Mouse (Mus musculus) heart, postnatal 4 days (tissue): ENCODE measurements around the gene Madd. TPM values are rescaled to one million over a fixed set of nuclear protein-coding genes. Genes with fewer than 3 reads are reported as not detected.
A peak's percentile ranks its signal among the peaks of the same experiment; 100 is the strongest.
"Not testable (repeated sequence)": the region's sequence is repeated elsewhere in the genome, so short reads cannot be mapped to it uniquely, and the experiment has no call there.

Experiments
- DNase-seq: peaks from one replicate; pipeline ENCODE4 v3.0.0; 2021
- total RNA-seq, 2 experiments: library from RNA; stranded (reverse); gene quantifications; 2 replicates each; pipeline ENCODE4 v1.2.3; 2021

Madd gene
- total RNA-seq, 2 experiments from 2014 or later = 5.2 to 5.5 TPM

DNA sequence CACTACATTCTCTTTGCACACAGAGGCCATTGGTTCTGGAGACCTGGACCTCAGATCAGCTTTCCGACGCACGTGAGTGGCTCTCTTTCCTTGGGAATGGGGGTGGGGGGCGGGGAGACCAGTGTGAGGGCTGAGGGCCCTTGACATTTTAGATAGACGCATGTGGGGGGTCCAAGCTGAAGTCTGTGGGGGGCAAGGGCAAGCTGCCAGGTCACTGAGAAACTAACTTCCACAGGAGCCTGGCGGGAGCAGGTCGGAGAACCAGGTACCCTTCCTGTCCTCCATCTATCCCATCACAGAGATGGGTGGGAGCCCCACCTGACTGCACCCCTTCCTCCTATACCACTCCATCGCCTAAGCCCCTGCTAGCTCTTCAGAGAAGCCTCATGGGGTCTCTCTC lies 62.1 kb downstream of the Madd start:
- DNase-seq = no peak

DNA sequence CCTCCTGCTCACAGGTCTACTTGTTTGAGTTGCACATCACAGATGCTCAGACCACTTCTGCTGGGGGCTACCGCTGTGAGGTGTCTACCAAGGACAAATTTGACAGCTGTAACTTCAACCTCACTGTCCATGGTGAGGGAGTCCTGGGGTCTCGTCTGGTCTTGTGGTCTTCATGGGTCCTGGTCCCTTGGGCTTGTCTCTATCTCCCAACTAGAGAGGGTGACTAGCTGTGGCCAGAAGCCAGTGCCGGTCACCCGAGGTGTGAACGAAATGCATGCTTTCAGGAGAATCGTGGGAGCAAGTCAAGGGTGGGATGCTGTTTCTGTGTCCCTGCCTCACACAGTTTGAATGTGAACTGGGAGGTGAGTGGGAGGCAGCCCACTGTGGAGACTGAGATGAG lies 62.6 kb downstream of the Madd start:
- no peak for DNase-seq

DNA sequence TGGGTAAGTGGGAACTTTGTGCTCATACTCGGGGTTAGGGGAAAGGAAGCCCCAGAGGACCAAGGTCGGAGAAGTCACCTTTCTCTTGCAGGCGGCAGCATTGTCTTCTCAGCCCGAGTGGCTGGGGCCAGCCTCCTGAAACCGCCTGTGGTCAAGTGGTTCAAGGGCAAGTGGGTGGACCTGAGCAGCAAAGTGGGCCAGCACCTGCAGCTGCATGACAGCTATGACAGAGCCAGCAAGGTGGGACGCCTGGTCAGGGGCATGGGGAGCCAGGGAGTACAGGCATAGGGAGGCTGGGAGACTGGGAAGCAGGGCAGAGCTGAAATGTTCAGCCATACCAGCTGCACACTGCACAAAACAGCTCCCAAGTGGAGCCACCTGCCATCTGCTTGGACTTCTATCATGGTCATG lies 63.4 kb downstream of the Madd start:
- DNase-seq = no peak

DNA sequence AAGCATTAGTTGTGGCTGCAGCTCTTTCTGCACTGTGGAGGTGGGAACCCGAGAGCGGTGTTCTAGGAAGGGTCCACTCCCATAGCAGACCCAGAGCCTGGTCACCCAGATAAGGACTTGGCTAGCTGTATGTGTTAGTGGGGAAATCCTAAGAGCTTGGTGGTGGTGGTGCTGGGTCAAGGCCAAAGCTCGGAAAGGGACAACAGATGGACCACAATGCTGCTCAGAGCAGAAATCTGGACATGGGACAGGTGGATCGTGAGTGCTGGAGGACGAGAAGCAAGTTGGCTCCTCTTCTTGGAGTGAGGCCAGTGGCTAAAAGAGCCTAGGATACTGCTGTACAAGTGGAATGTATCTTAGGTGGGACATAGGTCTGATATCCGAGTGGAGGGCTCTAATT lies 64.1 kb downstream of the Madd start:
- peak; percentile 62 for DNase-seq

DNA sequence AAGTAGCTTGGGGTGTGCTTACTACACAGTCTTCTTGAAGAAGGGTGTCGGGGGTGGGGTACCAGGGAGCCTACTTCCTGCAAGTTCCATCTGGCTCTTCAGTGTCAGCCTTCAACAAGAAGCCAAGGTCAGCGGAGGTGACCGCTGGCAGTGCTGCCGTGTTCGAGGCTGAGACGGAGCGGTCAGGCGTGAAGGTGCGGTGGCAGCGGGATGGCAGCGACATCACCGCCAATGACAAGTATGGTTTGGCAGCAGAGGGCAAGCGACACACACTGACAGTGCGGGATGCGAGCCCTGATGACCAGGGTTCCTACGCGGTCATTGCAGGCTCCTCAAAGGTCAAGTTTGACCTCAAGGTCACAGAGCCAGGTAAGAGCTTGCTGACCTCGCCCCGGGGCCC lies 64.6 kb downstream of the Madd start:
- no peak for DNase-seq

DNA sequence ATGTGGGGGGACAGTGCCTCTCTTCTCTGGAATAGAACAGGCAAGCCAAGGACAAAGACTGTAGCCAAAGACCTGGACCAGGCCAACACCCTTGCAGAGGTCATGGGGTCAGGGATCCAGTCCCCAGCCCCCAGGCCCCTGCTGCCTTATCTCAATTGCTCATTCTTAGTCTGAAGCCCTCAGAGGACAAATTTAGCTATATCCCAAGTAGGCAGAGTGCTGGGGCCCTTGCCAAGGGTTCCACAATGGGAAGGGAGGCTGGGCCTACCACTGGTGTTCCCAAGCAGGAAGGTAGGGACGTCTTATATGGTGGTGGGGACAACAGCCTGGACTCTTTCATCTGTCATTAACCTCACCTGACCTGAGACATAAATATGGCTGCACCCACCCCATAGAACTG lies 65.0 kb downstream of the Madd start:
- DNase-seq = peak; percentile 85

DNA sequence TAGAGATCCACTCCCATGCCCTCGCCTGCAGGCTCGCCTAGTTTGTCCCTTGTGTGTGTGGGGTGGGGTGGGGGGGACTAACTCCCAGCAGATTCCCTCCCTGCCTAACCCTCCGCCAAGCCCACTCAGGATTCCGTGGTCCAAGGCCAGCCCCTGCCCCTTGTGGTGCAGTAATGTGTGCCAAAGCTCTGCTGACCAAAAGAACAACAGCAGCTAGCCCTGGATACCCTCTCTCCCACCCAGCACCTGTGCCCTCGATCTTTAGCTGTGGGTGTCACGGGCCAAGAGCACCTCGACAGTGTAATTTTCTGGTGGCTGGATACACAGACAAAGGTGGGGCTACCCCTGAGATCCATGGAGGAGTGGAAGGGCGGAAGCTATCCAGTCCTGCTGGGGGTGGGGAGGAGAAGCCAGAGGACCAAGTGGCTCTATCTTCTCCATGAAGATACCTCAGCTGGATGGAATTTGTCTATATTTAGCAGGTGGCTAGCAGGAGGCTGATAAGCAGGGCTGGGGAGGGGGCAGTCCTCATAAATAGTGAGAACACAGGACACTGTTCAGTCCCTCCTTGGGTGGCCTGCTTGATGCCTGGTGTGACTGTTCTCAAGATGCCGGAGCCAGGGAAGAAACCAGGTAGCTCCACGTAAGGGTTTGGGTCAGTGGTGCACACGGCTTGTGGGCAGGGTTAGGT lies 65.9 kb downstream of the Madd start, which contains the start of gene Mybpc3:
TSS of gene Mybpc3 (plus strand) at position 560 of the 691 bp plus-strand sequence.
- peak; percentile 69 for DNase-seq

DNA sequence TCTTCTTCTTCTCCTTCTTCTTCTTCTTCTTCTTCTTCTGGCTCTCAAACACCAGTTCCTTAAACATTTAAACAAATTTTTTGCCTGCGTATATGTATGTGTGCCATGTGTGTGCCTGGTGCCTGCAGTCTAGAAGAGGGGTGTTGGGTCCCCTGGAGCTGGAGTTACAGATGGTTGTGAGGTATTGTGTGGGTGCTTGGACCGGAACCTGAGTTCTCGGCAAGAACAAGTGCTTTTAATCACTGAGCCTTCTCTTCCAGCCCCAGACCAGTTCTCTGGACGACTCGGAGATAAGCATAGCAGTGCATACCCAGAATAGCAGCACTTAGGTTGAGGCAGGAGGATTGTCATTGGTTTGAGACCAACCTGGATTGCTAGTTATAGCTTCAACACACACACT lies 66.8 kb downstream of the Madd start:
- no peak for DNase-seq

DNA sequence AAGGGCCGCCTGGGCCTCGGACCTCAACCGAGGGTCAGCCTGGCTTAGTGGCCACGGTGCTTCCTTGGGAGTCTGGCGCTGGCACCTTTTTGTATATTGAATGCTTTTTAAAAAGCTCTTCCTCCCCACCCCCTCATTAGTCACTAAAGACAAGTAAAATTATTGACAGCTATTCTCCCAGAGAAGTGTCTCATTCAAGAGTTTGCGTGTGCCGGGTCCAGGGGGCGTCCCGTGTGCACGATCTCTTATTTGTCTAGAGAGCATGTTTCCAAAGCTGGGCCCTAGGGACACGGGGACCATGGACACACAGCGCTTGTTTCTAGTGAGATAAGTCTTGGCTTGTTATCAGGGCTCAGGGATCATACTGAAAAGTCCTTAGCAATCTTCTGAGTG lies 68.1 kb downstream of the Madd start:
- DNase-seq = no peak

DNA sequence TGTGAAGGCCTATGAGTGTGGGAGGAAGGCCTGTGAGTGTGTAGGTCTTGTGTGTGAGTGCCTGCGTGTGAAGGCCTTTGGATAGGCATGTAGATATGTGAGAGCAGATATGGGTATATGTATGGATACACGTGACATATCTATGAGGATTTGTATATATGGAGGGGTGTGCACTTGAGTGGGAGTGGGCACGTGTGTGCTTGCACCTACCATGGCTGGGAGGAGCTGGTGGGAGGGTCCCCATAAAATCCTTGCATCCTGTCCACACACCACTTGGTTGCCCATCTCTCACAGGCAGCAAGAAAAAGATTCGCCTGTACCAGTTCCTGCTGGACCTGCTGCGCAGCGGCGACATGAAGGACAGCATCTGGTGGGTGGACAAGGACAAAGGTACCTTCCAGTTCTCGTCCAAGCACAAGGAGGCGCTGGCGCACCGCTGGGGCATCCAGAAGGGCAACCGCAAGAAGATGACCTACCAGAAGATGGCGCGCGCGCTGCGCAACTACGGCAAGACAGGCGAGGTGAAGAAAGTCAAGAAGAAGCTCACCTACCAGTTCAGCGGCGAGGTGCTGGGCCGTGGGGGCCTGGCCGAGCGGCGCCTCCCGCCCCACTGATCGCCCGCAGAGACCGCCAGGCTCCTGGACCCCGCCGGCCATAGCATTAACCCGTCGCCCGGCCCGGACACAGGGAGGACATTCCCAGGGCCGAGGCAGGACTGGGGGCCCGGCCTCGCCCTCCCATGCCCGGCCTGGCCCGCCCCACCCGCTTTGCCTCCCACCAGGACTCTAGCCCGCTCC lies 68.7 kb downstream of the Madd start:
- peak; percentile 99 for DNase-seq

DNA sequence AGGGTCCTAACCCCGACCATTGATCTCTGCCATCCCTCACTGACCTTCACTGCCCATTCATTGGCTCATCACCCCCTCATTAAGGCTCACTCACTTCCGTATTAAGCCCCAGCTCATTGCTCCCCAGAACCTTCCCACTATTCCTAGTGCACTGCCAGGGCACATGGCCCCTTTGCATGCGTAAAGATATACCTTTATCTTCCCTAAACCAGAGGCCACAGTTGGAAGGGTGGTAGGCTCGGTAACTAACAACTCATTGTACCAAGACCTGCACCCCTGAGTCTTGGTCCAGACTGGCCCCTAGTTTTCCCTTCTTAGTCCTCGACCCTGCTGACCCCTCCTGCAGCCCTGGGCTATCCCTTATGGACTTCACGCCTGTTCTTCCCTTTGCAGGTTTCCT lies 69.8 kb downstream of the Madd start:
- no peak for DNase-seq

DNA sequence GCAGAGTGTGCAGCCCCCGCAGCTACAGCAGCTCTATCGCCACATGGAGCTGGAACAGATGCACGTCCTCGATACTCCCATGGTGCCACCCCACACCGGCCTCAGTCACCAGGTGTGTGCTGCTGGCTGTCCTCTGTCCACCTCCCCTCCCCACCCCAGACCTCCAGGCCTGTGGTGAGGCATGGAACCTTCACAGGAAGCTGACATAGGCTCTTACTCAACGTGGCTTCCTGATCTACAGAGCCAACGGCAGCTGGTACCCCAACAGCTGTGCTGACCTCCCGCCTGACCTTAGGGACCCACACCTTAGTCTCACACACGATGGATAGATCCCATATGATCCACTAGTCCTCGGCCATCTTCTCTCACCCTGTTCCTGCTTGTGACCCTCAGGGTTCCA lies 70.3 kb downstream of the Madd start:
- no peak for DNase-seq

DNA sequence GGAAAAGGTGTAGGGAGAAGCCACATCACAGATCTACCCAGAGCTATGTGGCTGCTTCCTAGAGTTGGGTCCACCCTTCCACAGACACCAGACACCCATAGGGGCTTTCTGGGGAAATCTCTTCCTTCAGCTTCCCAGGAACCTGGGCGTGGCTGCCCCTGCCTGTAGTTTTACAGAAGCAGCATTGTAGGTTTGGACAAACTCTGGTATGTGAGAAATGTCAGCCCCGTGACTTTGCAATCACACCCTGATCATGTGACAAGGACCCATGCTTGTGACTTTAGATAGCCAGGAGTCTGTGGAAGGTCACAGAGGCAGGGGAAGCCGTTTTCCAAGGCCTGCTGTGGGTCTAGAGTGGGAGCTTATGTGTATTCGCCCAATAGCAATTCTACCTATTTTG lies 71.1 kb downstream of the Madd start:
- no peak for DNase-seq

DNA sequence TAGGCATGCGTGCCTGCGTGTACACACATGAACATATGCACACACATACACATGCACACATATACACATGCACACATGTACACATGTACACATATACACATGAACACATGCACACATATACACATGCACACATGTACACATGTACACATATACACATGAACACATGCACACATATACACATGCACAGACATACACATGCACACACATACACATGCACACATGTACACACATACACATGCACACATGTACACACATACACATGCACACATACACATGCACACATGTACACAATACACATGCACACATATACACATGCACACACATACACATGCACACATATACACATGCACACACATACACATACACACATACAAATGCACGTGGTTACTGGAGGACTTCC lies 71.8 kb downstream of the Madd start:
- not testable (repeated sequence) for DNase-seq

DNA sequence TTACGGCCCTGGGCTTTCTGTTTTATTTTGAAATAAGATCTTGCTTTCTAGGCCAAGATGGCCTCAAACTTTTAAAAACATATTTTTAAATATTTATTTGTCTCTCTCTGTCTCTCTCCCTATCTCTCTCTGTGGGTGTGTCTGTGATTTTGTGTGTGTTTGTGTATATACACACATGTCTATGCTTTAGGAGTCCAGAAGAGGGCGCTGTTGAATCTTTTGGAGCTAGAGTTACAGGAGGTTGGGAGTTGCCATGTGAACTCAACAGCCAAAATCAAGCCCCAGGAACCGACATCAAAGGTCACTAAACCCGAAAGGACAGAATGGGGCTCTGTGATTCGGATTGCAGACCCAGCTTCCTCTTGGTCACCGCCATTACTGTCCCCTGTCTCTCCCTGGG lies 73.2 kb downstream of the Madd start:
- no peak for DNase-seq

DNA sequence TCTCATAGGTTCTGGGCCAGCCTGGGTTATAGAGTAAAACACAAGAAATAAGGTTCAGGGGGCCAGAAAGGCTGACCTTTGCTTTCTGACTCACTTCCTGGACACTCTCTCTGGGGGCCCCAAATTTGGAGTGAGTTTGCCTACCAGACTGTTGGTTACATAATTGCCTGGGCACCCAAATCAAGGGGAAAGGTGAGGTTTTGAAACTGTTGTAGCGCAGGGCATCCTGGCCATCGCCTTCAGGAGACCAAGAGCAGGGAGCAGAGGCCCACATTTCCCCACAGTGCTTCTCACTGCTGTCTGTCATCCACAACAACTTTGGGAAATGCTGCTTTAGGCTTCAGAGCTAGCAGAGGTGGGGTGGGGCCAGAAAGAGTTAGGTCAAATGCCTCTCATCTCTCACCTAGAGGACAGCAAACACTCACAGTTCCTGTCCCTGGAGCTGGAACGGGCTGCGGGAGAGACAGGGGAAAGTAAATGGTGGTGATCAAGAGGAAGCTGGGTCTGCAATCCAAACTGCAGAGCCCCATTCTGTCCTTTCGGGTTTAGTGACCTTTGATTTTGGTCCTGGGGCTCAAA lies 73.7 kb downstream of the Madd start:
- no peak for DNase-seq

DNA sequence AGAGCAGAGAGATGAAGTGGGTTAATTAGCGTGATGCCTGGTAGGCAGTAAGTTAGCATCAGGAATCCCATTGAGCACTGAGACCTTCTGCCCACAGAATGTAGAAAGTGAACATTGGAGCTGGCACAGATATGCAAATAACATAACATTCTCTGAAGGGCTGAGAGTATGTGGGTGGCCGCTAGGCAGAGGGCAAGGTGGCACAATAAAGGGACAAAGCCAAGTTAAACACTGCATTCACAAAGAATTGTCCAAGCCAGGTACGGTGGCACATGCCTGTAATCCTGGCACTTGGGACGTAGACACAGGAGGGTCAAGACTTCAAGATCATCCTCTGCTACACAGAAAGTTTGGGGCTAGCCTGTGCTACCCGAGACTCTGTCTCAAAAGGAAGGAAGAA lies 74.4 kb downstream of the Madd start:
- no peak for DNase-seq

DNA sequence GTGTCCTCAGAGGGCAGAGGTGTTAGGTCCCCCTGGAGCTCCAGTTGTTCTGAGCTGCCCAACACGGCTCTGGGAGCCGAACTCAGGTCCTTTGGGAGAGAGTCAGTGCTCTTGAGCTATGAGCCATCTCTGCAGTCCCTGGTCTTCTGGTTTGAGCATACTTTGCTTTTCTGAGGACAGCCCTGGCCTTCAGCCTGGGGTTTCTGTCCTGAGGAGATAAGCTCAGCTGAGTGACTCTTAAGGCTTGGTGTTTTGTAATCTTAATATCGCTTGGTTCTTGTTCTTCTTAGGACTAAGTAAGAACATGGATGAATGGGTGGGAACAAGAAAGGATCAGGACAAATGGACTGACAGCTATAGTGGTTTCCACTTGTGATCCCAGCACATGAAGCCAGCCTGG lies 75.5 kb downstream of the Madd start:
- no peak for DNase-seq

DNA sequence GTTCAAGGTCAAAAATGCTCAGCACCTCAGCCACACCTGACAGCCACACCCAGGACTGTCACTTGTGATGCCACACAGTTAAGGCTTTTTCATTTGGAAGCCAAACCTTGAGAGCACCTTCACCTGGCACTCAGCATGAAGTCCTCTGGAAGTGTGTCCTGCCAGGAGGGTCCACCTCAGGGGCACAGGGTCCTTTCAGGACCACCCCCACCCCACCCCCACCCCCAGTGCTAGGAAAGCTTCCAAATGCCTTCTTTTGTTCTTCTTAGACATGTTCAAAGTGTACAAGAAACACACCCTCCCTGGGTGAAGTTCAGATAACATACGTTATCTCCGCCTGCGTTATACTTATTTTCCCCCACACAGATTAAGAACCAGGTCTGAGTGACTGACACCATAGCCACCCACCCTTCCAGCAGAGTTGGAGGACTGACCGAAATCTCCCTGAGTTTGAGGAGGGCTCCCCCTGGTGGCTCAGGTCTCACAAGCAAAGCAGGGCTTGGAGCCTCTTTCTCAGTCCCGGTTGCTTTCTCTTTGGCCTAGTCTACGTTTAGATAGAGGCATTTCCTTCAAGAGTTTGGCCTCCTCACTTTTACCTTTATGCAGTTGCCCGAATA lies 82.4 kb downstream of the Madd start:
- DNase-seq = peak; percentile 97

DNA sequence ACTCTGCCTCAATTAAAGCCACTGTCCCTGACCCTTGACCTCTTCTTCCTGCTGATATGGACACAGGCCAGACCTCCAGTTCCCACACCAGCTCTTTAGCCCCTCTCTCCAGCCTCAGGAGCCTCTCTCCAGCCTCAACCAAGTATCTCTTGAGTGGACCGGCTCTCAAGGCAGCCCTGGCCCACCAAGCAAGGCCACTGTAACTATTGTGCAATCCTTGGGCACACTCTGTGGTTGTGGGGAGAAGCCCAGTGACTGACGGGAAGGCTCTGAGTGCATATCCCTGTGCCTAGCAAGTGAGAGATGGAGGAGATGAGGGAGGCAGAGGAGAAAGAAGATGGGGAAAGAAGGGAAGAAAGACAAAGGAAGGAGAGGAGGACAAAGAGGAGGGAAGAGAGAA lies 85.5 kb downstream of the Madd start:
- DNase-seq = no peak

DNA sequence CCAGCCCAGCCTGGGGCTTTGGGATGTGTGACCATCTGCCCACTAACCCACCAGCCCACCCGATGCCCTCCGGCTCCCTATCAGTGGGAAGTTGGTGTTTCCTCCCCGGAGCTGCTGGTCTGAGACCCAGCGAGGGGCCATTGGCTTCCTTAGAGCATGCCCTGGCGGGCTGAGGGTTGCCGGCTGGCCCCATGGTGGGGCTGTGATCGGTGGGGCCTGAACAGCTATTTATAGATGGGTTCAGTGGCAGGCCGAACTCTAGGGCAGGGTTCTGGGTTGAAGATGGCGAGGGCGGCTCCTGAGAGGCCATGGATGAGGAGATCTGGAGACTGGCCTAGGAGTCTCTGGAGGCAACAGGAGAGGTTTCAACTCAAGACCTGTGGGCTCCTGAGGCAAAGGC lies 86.6 kb downstream of the Madd start:
- DNase-seq = no peak

DNA sequence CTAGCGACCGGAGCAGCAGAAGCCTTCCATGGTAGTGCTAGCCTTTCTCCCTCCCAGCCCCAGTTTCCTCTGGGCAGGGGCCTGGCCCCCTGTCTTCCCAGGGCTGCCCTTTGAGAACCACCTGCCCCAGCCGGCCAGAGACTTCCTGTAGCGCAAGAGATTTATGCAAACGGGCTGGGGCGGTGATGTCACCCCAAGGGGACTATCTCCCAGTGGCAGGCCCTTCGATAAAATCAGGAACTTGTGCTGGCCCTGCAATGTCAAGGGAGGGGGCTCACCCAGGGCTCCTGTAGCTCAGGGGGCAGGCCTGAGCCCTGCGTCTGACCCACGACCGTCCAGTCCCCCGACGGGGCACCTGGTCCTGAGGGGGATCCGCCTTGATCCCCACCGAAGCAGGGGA lies 87.1 kb downstream of the Madd start:
- DNase-seq = no peak

DNA sequence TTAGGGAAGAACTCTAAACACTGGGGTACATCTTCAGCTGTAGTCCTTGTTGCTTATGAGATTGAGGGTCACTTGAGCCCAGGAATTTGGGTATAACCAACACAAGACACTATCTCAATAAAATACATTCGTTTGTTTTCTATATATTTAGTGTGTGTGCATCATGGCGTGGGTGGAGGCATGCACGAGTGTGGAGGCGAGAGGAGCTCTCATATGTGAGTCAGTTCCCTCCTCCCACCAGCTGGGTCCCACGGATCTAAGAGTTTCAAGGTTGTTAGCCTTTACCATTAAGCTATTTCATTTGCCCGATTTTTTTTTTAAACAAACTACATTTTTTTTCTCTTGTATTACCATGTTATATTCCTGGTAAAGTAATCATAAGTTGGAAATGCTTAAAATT lies 92.8 kb downstream of the Madd start:
- no peak for DNase-seq
